Mouse (Mus musculus) lung, adult 2 months (tissue): ENCODE data around the gene Haus5. TPM values are rescaled to one million over a fixed set of nuclear protein-coding genes. Genes with fewer than 3 reads are reported as not detected.

Source experiments
- DNase-seq: peaks from one replicate; pipeline ENCODE4 v3.0.0; 2022
- H3K4me1 ChIP-seq: fragments of 200-500 bp; 2 replicates; pipeline ENCODE4 v1.6.1; 2011; ENCODE audit warnings: low read length; ENCODE audit not compliant: control insufficient read depth, insufficient read depth
- H3K4me3 ChIP-seq: fragments of 200-500 bp; replicated peaks from 2 replicates; pipeline ENCODE3; 2011; ENCODE audit warnings: low read depth, mild to moderate bottlenecking, control low read depth, low read length; ENCODE audit errors: extremely low read depth
- CTCF ChIP-seq: fragments of 200-500 bp; IDR thresholded peaks from 2 replicates; pipeline ENCODE4 v1.5.1; 2011; ENCODE audit warnings: mild to moderate bottlenecking, low read length, control low read depth; ENCODE audit not compliant: insufficient read depth
- POLR2A ChIP-seq: fragments of 200-500 bp; IDR thresholded peaks from 2 replicates; pipeline ENCODE4 v1.6.1; 2011; ENCODE audit warnings: low read depth, mild to moderate bottlenecking, control low read depth, low read length, borderline replicate concordance; ENCODE audit errors: extremely low read depth
- WGBS: fragments of 180-500 bp; shearing (Covaris S2); methylation state at CpG from one replicate; pipeline ENCODE4 v1.1.7; 2018; 5-methylcytosine and 5-hydroxymethylcytosine counted together
- polyA plus RNA-seq: library from polyadenylated mRNA; depleted of rRNA; stranded (reverse); fragments of >200 nt; gene quantifications from 2 replicates; pipeline ENCODE4 v1.2.3, GENCODE M21; 2012

Gene Haus5
- polyA plus RNA-seq, 1 experiment: 13.0 TPM

DNA sequence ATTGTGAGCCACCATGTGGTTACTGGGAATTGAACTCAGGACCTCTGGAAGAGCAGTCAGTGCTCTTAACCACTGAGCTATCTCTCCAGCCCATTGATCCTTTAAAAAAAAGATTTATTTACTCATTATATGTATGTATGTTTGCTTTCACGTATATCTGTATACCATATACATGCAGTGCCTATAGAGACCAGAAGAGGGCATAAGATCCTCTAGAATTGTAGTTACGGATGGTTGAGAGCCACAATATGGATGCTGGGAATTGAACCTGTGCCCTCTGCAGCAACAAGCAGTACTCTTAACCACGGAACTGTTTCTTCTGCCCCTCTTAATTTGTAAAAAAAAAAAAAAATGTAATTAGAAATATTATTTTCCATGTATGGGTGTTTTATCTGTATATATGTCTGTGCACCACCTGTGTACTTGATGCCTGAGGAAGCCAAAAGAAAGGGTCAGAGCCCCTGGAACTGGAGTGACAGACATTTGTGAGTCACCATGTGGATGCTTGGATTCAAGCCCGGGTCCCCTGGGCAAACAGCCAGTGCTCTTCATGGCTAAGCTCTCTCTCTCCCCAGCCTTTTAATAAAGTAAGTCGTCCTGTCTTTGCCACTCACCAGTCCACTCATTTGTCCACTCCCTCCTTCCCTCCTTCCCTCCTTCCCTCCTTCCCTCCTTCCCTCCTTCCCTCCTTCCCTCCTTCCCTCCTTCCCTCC, 13.6 kb upstream of the Haus5 start:
- TF ChIP-seq POLR2A (no peak), CTCF (no peak)
- 51% methylated on average over 5 of the region's 5 CpGs for WGBS
- Histone ChIP-seq H3K4me1 (no peaks in the 10 kb centered on the region), H3K4me3 (no peak overlapping the region)
- DNase-seq: no peak

DNA sequence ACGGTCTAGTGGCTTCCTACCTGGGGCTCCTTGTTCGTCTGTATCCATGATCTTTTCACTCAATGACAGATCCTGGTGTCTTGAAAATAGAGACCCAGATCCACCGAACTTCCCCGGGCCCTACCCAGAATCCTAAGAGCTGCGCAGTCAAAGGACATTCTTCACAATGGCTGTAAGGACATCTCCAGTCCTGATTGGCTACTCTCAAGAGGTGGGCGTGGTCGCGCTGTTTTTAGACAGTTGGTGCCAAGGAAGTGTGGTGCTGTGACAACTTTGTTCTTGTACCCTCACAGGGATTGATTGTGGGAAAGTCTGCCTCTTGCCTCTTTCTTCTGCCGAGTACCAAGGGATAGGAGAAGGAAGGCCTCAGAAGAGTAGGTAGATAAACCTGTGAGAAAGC, 6.7 kb upstream of the Haus5 start, which contains the start of gene Pmis2:
Gene Pmis2 (minus strand): TSS at position 126 of the 400 bp plus-strand sequence.
- DNase-seq: no peak
- no peaks in the 10 kb centered on the region for H3K4me1 ChIP-seq
- H3K4me3 ChIP-seq: no peak within 1 kb of the TSS
- no peak for TF ChIP-seq CTCF
- no peak for TF ChIP-seq POLR2A
- 66% methylated on average over 9 of the region's 9 CpGs for WGBS

DNA sequence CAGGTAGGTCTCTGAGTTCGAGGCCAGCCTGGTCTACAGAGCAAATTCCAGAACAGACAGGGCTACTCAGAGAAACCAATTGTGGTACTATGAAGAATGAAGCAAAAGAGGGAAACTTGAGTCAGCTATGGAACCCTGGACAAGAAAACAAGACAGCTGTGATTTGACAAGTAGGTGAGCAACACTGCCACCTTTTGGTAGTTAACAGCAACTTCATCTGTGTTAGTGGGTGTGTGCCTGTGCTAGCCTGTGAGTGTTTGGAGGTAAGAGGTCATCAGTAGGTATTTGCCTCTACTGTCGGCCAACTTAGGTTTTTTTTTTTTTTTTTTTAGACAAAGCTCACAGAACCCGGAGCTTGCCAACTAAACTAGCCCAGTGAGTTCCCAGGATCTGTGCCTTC, 4.4 kb upstream of the Haus5 start:
- DNase-seq: no peak
- WGBS: 33% methylated on average over 3 of the region's 3 CpGs
- TF ChIP-seq POLR2A (no peak), CTCF (0 out of 2 replicates have a peak, but pooled peaks have one; percentile 15)

DNA sequence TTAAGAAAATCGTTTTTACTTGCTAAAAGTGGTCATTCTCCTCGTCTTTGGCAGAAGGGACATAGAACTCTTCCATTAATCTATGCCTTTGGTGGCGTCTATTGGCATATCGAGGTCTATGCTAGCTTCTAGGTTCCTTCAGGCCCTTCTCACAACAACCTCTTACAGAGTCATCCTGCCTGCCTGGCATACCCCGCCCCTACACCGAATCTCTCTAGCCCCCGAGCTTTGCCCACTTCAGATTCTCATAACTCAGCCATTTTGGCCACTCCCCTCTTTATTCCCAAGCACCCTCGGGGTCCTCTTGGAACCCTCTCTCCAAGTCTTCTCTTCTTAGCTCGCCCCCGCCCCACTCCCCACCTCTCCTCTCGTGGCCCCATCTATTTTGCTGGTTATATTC, 527 bp upstream of the Haus5 start:
- TF ChIP-seq POLR2A: no peak
- TF ChIP-seq CTCF: no peak
- 6% methylated on average over 11 of the region's 11 CpGs for WGBS
- no peaks in the 10 kb centered on the region; the same call in 1 of the 2 replicates for H3K4me1 ChIP-seq
- peak; percentile 21 for DNase-seq
- H3K4me3 ChIP-seq: peak overlapping the region; percentile 78

More for the DNA sequence above, 4.4 kb upstream of the Haus5 start:
- no peak overlapping the region for H3K4me3 ChIP-seq
- H3K4me1 ChIP-seq: no peaks in the 10 kb centered on the region; the same call in 1 of the 2 replicates

DNA sequence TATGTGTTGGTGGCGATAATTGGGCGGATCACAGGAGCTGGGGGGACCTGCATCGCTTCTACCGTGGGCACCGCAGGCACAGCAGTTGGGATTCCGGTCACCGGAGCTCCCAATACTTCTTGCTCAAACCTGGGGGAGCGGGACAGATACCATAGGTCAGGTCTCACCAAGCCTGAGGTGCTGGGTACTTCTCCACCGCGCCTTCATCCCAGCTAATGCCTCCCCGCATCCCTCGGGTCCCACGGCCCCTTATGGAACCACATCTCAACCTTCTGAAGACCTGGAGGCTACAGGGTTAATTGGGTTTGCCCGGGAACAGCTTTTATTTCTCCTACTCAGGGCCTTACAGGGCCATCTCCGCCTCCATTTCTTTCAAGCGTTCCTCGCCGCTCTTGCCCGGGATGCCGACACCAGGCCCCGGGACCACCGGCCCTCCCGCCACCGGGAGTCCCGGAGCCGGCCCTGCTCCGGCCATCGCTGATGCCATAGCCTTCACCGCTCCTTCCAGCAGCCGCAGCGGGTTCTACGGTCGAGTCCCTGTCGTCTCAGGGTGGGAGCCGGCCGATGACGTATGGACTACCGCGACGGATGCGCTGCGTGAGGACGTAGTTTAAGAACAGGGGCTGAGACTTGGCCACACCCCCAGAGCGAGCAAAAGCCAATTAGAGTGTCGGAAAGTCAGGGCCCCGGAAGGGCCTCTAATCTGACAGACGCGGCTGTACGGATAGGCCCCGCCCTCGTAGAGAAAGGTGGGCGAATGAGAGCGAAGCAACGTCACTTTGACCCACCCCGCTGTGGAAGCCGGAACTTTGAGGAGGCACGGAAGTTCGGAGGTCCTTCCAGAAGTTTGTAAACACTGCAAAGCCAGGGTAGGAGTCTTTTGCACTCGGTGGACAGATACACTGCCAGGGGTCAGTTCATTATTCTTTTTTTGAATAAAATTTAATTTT, 14.9 kb downstream of the Haus5 start, which contains the start of gene Rbm42:
Gene Rbm42 (minus strand): TSS at position 727 of the 950 bp plus-strand sequence.
- Histone ChIP-seq H3K4me3 (peak within 1 kb of the TSS; percentile 89), H3K4me1 (peaks cover 2% of the 10 kb centered on the region; the same call in 1 of the 2 replicates)
- TF ChIP-seq CTCF (no peak), POLR2A (peak; percentile 59; the same call in 1 of the 2 replicates)
- WGBS: 2% methylated on average over 59 of the region's 59 CpGs
- peak; percentile 97 for DNase-seq

DNA sequence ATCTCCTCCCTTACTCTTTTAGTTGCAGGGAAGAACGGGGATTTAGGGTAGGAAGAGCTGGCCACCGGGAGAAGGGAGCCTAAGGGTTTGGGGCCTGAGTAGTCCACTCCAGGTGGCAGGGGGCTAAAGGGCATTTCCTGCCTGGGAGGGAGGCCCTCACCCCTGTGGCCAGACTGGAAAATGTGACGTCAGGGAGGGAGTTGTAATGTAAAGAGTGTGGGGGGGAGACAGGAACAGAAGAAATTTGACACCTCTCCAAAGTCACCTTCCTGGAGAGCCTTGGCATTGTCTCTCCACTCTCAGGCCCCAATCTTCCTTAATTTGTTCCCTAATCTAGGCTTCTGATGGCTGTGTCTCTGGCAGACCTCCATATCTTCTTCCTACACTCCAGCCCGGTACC, 25.7 kb downstream of the Haus5 start:
- 9% methylated on average over 4 of the region's 4 CpGs for WGBS
- no peak for DNase-seq
- Histone ChIP-seq H3K4me3 (no peak overlapping the region), H3K4me1 (no peaks in the 10 kb centered on the region)
- TF ChIP-seq POLR2A (no peak), CTCF (no peak)

DNA sequence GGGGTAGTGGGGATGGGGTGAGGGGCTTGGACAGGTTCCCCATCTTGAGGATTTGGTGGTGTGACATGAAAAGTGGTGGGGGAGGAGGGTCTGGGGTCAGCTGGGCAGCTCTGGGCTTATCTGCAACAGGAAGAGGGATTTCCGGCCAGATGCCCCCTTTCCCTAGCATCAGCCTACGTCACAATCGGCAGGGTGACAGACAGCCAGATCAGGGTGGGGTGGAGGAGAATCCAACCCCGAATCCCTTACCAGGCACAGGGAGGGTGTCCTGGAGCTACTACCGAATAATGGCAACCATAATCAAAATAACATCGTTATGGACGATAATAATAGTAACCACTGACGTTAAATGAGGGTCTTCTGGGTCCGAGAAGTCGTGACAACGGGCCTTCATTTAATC, 28.4 kb downstream of the Haus5 start:
- 19% methylated on average over 11 of the region's 11 CpGs for WGBS
- TF ChIP-seq POLR2A: no peak
- no peak for TF ChIP-seq CTCF
- no peak for DNase-seq
- Histone ChIP-seq H3K4me3 (no peak overlapping the region), H3K4me1 (no peaks in the 10 kb centered on the region)

DNA sequence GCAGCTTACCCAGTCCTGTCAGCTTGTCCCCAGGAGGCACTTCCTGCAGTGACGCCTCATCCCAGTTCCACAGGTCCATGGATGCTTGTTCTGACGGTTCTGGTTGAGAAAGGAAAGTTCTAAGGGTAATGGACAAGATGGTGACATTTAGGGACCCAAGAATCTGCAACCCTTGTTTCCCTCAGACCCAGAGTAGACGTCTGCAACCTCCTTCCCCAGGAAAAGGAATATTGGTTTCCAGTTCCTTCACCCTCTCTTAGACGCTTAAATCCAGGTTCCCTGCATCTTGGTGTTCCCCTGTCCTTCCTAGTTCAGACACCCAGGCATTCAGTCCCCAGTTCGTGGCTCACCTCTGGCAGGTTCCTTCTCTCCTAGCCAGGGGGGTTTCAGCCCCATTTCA, 29.0 kb downstream of the Haus5 start, which contains the start of gene Etv2:
Gene Etv2 (minus strand): TSS at position 101 of the 400 bp plus-strand sequence.
- TF ChIP-seq CTCF (no peak), POLR2A (no peak)
- no peaks in the 10 kb centered on the region for H3K4me1 ChIP-seq
- no peak within 1 kb of the TSS for H3K4me3 ChIP-seq
- WGBS: 3% methylated on average over 5 of the region's 5 CpGs
- no peak for DNase-seq

DNA sequence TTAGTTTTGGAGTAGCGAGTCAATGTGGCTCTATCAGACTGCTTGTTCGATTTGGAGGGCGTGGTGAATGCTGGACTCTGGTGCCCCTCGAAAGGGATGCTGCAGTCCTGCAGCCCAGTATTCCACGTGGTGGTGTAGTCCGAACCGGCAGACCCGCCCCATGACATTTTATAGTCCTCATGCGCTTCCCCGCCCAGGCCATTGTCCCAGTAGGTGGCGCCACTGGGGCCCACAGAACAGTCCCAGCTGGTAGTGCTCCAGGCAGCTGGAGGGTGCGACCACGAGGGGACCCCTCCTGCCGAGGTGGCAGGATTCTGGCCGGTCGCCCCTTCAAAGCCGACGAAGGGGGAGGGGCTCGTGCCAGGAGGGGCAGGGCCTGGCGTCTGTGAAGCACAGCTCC, 30.2 kb downstream of the Haus5 start:
- no peak overlapping the region for H3K4me3 ChIP-seq
- DNase-seq: peak; percentile 25
- WGBS: 2% methylated on average over 20 of the region's 20 CpGs
- no peaks in the 10 kb centered on the region for H3K4me1 ChIP-seq
- TF ChIP-seq CTCF (0 out of 2 replicates have a peak, but pooled peaks have one; percentile 14), POLR2A (no peak)
